Mouse (Mus musculus) stomach, embryonic 16.5 days (tissue): ENCODE results near the gene Plxna4. TPM values are rescaled to one million over a fixed set of nuclear protein-coding genes. Genes with fewer than 3 reads are reported as not detected.

Experiments
- ATAC-seq: fragments of 200-750 bp; cut with Nextera tagmentation; 2 replicates; pipeline ENCODE4 v1.8.0; 2017; ENCODE audit warnings: moderate number of reproducible peaks, moderate TSS enrichment; ENCODE audit not compliant: insufficient read depth, low FRiP score
- H3K27ac ChIP-seq: fragments of 300-500 bp; sonication (generic); 2 replicates; pipeline ENCODE4 v1.5.1; 2014; ENCODE audit warnings: low read length
- H3K27me3 ChIP-seq: fragments of 300-500 bp; sonication (generic); 2 replicates; pipeline ENCODE4 v1.6.1; 2014; ENCODE audit warnings: low read length, control low read depth, mixed read lengths; ENCODE audit not compliant: control insufficient read depth, insufficient read depth
- H3K36me3 ChIP-seq: fragments of 300-500 bp; sonication (generic); 2 replicates; pipeline ENCODE4 v1.6.1; 2014; ENCODE audit warnings: low read length; ENCODE audit not compliant: control insufficient read depth, insufficient read depth
- H3K4me1 ChIP-seq: fragments of 300-500 bp; sonication (generic); 2 replicates; pipeline ENCODE4 v1.6.1; 2014; ENCODE audit warnings: low read length, control low read depth, mixed read lengths; ENCODE audit not compliant: control insufficient read depth, insufficient read depth
- H3K4me2 ChIP-seq: fragments of 300-500 bp; sonication (generic); 2 replicates; pipeline ENCODE4 v1.6.1; 2014; ENCODE audit warnings: low read depth, low read length, mixed read lengths
- H3K4me3 ChIP-seq: fragments of 300-500 bp; sonication (generic); replicated peaks from 2 replicates; pipeline ENCODE4 v1.5.1; 2014; ENCODE audit warnings: mild to moderate bottlenecking, low read length
- H3K9ac ChIP-seq: fragments of 300-500 bp; sonication (generic); 2 replicates; pipeline ENCODE4 v1.6.1; 2014; ENCODE audit warnings: low read length
- H3K9me3 ChIP-seq: fragments of 300-500 bp; sonication (generic); replicated peaks from 2 replicates; pipeline ENCODE4 v1.6.1; 2016; ENCODE audit warnings: low read length, control low read depth; ENCODE audit not compliant: control insufficient read depth
- WGBS: fragments of 180-500 bp; shearing (Covaris S2); extraction: QIAGEN DNeasy Blood & Tissue Kit; methylation state at CpG from one replicate; pipeline ENCODE4 v1.1.7; 2014; 5-methylcytosine and 5-hydroxymethylcytosine counted together
- polyA plus RNA-seq: library from polyadenylated mRNA; unstranded; fragments of >200 nt; fragmentation: Nextera tagmentation; extraction: Ambion mirVana; gene quantifications from 2 replicates; pipeline ENCODE4 v1.2.1, GENCODE M21; 2015

Plxna4 gene
- 1.9 TPM in 2 replicates for polyA plus RNA-seq

DNA sequence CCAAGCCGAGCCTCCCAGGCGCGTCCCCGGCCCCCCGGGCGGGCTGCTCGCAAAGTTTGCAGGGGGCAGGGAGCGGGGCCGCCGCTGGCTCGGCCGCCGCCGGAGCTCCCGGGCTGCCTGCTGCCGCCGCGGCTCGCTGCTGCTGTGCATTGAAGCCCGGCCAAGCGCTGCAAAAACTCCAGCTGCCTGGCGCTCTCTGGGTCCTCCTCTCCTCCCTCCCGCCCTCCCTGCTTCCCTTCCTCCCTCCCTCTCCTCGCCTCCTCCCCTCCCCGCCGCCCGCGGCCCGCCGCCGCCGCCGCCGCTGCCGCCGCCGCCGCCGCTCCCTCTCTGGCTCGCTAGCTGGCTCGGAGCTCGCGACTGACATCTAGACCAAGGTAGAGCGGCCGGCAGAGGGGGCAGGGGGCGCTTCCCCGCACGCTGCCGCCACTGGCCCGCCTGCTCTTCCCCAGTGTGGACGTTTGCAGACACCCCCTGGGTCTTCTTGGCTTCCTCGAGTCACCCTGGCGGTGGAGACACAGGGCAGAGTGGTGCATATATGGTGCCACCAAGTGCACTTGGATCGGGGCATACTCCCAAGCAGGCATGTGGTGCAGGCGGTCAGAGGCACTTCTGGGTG, at the start of gene Plxna4:
Gene Plxna4 (minus strand): TSS at position 137 of the 616 bp plus-strand sequence.
- Histone ChIP-seq H3K27ac (no peak within 1 kb of the TSS), H3K9me3 (no peaks in the 10 kb centered on the region), H3K27me3 (peaks cover 76% of the 10 kb centered on the region), H3K9ac (peak within 1 kb of the TSS; percentile 81), H3K4me1 (0 out of 2 replicates have a peak, but pooled peaks cover 9% of the 10 kb centered on the region), H3K4me3 (peak within 1 kb of the TSS; percentile 66), H3K4me2 (peak within 1 kb of the TSS; percentile 96), H3K36me3 (no peaks in the 10 kb centered on the region)
- peak; percentile 63; the same call in 1 of the 2 replicates for ATAC-seq
- WGBS: 1% methylated on average over 29 of the region's 55 CpGs

DNA sequence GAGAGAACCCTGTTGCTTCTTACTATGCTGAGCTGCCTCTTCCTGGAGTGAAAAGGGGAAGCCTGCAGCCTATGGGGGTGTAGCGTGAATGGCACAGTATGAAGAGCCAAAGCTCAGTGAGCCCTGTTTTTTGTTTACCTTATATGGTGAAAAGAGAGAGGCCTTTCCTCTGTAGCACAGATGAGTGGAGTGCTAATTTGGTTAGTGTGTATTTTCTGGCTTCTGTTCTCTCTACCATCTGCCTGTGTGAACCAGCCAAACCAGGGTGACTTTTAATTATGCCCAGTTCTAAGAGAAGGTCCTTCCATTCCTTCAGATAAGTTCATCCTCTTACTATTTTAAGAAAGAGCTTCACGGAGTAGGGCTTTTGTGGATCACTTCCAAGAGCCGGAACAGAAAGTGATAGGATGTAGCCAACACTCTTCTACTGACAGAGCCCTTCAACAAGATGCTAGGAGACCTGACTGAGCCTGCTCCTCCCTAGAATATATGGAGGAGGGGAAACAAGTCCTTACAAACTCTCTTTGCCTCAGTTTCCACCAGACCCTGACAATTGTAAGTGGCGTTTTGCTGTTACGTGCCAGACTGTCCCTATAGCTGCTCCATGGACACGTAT, 49.7 kb upstream of the Plxna4 start:
- Histone ChIP-seq H3K4me1 (no peaks in the 10 kb centered on the region), H3K27me3 (no peaks in the 10 kb centered on the region), H3K36me3 (no peaks in the 10 kb centered on the region), H3K4me2 (no peak overlapping the region), H3K9ac (no peak overlapping the region), H3K4me3 (no peak overlapping the region), H3K27ac (no peak overlapping the region), H3K9me3 (no peaks in the 10 kb centered on the region)
- WGBS: 77% methylated on average over 6 of the region's 6 CpGs
- no peak; the same call in 1 of the 2 replicates for ATAC-seq

GRCm38 (mm10) chr6:32610712-32611111, 22.7 kb upstream of the Plxna4 start:
- Histone ChIP-seq H3K9me3 (no peaks in the 10 kb centered on the region), H3K4me1 (no peaks in the 10 kb centered on the region)

DNA sequence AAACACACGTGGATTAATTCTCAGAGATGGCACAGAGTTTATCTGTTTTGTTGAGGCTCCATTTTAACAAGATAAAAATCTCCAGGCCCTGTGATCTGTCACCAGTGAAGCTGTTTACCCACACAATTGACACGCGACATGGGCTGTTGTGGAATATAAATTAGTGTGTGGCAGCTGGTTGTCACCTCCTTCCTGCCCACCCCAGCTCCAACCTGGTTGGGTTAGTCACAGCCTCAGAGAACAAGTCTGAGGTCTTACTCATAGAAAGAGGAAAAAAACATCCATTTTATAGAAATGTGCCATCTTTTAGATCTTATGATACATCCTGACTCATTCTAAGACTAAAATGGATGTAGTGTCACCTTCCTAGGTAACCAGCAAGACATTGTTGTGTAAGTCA, 18.8 kb upstream of the Plxna4 start:
- H3K27ac ChIP-seq: no peak overlapping the region
- no peaks in the 10 kb centered on the region for H3K4me1 ChIP-seq
- no peaks in the 10 kb centered on the region for H3K27me3 ChIP-seq
- H3K4me2 ChIP-seq: no peak overlapping the region
- no peak overlapping the region for H3K9ac ChIP-seq
- H3K4me3 ChIP-seq: no peak overlapping the region
- no peaks in the 10 kb centered on the region for H3K9me3 ChIP-seq
- no peak for ATAC-seq
- no peaks in the 10 kb centered on the region for H3K36me3 ChIP-seq
- WGBS: 40% methylated on average over 3 of the region's 3 CpGs

More at GRCm38 (mm10) chr6:32610712-32611111, 22.7 kb upstream of the Plxna4 start:
- Histone ChIP-seq H3K4me2 (no peak overlapping the region), H3K9ac (no peak overlapping the region), H3K27me3 (no peaks in the 10 kb centered on the region), H3K4me3 (no peak overlapping the region), H3K36me3 (no peaks in the 10 kb centered on the region), H3K27ac (no peak overlapping the region)
- ATAC-seq: no peak

- H3K36me3 ChIP-seq: no peaks in the 10 kb centered on the region
- H3K4me2 ChIP-seq: no peak overlapping the region
- H3K27me3 ChIP-seq: no peaks in the 10 kb centered on the region
- 37% methylated on average over 3 of the region's 3 CpGs for WGBS
- no peaks in the 10 kb centered on the region for H3K4me1 ChIP-seq
- H3K9me3 ChIP-seq: no peaks in the 10 kb centered on the region
- H3K27ac ChIP-seq: no peak overlapping the region
- no peak overlapping the region for H3K4me3 ChIP-seq
- ATAC-seq: no peak
- no peak overlapping the region for H3K9ac ChIP-seq
Observed at GRCm38 (mm10) chr6:32605581-32605980, 17.6 kb upstream of the Plxna4 start.

DNA sequence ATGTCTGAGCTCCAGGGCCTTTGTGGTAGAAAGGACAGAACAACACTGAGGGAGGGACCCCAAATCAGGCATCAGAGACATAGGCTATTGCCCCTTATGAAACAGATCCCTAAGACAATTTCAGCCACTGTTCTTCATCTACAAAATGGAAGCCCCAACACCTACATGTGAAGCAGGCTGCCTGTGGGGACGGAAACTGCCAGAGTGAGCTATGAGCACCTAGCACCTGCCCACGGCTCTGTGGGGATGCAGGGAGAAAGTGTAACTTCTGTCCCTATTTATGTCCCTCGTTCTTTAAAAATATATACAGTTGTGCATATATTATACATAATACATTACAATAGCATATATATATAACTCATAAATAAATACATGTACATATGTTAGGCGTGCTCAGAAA, 16.9 kb upstream of the Plxna4 start:
- Histone ChIP-seq H3K9ac (no peak overlapping the region), H3K4me3 (no peak overlapping the region), H3K4me2 (no peak overlapping the region), H3K27me3 (no peaks in the 10 kb centered on the region), H3K4me1 (no peaks in the 10 kb centered on the region), H3K27ac (no peak overlapping the region), H3K36me3 (no peaks in the 10 kb centered on the region), H3K9me3 (no peaks in the 10 kb centered on the region)
- ATAC-seq: no peak
- 80% methylated on average over 4 of the region's 4 CpGs for WGBS

- Histone ChIP-seq H3K4me1 (no peaks in the 10 kb centered on the region), H3K4me3 (no peak overlapping the region), H3K27ac (no peak overlapping the region), H3K4me2 (no peak overlapping the region), H3K9ac (no peak overlapping the region), H3K9me3 (no peaks in the 10 kb centered on the region), H3K36me3 (no peaks in the 10 kb centered on the region), H3K27me3 (no peaks in the 10 kb centered on the region)
- ATAC-seq: no peak
- 84% methylated on average over 2 of the region's 2 CpGs for WGBS
Observed at GRCm38 (mm10) chr6:32602130-32602529, 14.1 kb upstream of the Plxna4 start.

GRCm38 (mm10) chr6:32601306-32601705, 13.3 kb upstream of the Plxna4 start:
- no peak overlapping the region for H3K27ac ChIP-seq
- H3K4me1 ChIP-seq: no peaks in the 10 kb centered on the region
- no peaks in the 10 kb centered on the region for H3K9me3 ChIP-seq
- H3K4me2 ChIP-seq: no peak overlapping the region
- no peaks in the 10 kb centered on the region for H3K36me3 ChIP-seq
- no peaks in the 10 kb centered on the region for H3K27me3 ChIP-seq
- H3K4me3 ChIP-seq: no peak overlapping the region
- H3K9ac ChIP-seq: no peak overlapping the region
- WGBS: 55% methylated on average over 2 of the region's 2 CpGs
- ATAC-seq: no peak

- Histone ChIP-seq H3K4me1 (no peaks in the 10 kb centered on the region), H3K36me3 (no peaks in the 10 kb centered on the region), H3K27me3 (peaks cover 14% of the 10 kb centered on the region), H3K27ac (no peak overlapping the region), H3K9me3 (no peaks in the 10 kb centered on the region), H3K9ac (no peak overlapping the region), H3K4me2 (no peak overlapping the region), H3K4me3 (no peak overlapping the region)
- 41% methylated on average over 3 of the region's 3 CpGs for WGBS
- ATAC-seq: no peak
Observed at GRCm38 (mm10) chr6:32595591-32595990, 7.6 kb upstream of the Plxna4 start.
